Mouse (Mus musculus) right cerebral cortex, postnatal 14 days (tissue): ENCODE results near the gene Mtx1.

ENCODE experiments used
- DNase-seq: peaks from one replicate; pipeline ENCODE4 v3.0.0; 2022

Gene Mtx1

DNA sequence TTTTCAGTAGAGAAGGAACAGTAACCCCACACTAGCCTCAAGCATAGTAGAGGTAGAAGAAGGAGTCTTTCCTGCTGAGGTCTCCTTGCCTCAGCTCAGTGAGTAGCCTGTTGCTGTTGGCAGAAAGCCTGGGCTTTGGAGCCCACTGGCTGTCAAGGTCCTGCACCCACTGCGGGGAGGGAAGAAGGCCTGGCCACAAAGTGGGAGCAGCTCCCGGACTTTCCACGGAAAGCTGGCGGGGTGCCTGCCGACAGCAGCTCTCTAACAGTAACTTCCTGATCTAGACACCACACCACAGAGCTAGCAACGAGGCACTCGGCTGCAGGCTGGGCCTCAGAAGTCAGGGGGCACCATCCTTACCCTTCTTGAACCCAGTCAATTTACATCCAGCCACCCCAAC is 16.2 kb downstream of the Mtx1 start:
- no peak for DNase-seq

DNA sequence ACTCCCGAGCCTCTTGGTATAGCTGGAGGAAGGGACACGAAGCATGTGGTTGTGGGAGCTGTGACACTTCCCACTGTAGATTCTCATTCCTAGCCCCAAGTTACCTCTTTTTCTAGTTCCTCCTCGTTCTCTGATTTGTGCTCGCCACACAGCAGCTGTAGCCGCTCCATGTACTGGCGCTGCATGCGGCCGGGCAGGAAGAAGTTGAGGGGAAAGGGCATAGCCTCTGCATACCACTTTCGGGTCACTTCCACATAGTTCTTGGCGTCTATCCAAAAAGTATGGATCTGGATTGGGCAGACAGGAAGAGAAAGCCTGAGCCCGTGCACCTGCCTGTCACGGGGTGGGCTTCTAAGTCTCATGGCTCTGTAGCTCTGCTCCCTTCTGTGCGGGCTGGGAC is 16.7 kb downstream of the Mtx1 start:
- no peak for DNase-seq

DNA sequence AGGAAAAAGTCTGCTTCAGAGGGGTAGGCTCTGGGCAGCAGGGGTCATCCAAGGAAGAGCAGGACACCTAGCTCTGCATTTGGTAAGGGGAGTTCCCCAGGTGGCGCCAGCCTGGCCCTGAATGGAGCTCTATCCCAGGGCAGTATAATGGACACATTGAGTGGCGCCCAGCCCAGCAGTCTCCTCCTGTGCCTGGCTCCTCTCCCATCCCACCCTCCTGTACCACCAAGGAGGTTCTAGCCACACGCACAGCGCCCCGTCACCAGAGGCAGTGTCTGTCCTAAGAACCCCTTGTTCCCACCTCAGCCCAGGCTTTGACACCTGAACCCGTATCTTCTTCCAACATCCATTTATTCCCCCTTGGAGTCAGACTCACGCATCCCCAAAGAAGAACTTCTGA is 17.2 kb downstream of the Mtx1 start:
- DNase-seq, result no peak

DNA sequence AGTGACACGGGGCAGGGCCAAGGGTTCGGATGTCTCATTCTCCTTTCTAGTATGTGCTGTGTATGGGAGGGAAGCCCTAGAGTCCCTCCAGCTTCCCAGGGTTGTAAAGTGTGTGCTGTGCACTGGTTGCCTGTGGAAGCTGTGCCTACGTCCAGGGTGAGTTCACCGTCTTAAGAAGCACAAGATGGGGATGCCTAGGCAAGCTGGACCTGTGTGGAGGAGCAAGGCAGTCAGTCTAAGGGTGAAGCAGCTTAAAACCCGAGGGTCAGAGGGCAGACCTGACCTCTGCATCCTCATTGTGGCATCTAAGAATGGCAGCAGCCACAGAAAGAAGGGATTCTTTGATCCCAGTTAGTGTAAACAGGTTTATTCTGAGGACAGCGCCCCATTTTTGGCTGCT is 18.2 kb downstream of the Mtx1 start:
- DNase-seq, result no peak

DNA sequence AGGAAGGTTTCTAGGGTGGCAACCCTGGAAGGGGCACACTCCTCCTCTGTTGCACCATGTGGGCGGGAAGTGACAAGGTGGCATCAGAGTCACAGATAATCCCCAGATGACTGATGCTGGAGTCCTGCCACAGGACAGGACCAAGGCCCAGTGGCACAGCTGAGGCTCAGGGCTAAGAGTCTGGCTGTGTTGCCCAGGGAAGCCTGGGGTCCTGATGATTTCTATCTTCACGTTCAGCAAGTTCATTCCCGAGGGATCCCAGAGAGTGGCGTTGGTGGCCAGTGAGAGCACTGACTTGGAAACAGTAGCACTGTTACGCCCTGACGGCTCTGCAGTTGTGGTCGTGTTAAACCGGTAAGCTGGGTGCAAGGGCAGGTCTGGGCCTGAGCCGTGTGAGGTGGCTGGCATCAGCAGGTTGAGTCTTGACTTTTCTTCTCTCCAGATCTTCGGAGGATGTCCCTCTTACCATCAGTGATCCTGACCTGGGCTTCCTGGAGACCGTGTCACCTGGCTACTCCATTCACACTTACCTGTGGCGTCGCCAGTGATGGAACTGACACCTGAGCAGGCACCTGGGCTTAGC is 18.7 kb downstream of the Mtx1 start:
- DNase-seq, result no peak

DNA sequence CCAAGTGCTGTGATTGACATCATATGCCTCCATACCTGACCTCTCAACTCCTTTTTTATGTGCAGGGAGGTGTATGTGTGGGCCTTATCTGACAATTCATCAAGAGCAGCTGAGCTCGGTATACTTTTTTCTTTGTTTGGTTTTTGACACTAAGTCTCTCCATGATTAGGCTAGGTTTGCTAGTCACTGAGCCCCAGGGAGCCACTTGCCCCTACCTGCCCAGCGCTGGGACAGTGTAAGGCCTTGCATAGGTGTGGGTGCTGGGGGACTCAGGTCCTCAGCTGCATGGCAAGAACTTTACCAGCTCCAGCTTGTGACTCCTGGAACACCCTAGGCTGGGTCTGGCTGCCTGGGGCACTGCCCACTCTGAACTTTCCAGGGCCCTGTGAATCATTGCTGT is 20.2 kb downstream of the Mtx1 start:
- no peak for DNase-seq

DNA sequence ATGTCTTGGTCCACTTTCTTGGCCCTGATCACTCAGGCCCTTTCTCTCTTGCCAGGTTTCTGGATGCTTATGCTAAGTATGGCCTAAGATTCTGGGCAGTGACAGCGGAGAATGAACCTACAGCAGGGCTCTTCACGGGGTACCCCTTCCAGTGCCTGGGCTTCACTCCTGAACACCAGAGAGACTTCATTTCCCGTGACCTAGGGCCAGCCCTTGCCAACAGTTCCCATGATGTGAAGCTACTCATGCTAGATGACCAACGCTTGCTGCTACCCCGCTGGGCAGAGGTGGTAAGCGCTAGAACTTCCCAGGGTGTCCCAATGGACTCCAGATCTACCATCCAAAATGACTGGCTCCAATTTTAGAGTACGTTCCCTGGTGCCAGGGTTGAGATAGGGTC is 20.8 kb downstream of the Mtx1 start:
- DNase-seq, result no peak

DNA sequence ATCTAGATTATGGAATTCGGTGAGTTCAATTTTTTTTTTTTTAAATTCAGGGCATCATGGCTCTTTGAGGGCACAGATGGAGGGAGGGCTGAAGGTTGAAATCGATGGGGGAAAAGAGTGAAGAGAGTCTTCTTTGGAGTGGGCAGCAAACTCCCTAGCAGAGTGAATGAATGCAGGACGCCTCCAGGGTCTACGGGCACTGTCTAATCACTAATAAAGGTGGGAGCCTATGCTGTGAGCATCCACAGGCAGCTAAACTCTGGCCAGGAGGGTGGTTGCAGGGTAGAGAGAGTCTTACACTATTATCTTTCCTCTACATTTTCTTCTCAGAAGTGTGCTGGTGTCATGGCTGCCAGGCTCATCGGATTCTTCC is 23.8 kb downstream of the Mtx1 start:
- no peak for DNase-seq

DNA sequence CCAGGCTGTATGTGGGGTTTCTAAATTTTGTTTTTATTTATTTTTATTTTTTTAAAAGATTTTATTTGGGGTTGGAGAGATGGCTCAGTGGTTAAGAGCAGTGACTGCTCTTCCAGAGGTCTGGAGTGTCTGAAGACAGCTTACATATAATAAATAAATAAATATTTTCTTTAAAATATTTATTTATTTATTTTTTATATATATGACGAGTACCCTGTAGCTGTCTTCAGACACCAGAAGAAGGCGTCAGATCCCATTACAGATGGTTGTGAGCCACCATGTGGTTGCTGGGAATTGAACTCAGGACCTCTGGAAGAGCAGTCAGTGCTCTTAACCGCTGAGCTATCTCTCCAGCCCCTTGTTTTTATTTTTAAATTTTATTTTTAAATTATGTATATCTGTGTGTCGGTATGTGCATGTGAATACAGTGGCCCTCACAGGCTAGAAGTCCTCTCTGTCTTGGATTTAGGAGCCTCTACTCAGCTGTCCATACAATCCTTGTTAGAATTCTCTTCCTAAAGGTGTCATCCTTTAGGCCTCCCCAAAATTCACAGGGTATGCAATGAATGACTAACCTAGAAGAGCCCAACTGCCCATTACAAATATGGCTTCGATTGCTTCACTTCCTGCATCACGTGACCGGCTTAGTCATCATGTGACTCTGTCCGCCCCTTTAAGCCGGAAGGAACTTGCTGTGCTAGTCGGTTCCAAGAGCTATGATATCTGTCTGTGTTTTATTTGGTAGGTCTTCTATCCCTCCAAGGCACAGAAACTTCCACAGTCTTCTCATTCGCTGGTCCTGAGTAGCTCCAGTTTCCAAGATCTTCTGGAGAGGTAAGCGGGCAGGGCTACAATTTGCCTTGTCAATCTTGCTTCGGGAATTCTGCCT is 24.4 kb downstream of the Mtx1 start, which contains the start of gene Gba:
Gba (plus strand) TSS at position 676 of the 889 bp plus-strand sequence.
- DNase-seq, result peak; percentile 79

DNA sequence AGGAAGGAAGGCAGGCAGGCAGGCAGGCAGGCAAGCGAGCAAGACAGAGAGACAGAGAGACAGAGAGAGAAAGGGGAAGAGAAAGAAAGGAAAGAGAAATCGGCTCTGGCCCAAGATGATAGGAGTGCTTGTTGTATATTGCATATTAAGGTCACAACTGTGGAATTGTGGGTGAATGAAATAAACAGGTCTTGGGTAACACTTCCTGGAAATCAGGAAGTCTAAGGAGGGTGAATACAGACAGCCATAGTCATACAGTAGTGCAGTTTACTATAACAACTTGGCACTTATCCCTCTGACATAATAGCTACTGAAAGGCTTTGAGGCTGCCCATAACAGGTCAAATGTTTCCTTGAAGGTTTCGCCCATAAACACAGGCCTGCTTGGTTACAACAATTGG is 27.0 kb downstream of the Mtx1 start:
- no peak for DNase-seq

DNA sequence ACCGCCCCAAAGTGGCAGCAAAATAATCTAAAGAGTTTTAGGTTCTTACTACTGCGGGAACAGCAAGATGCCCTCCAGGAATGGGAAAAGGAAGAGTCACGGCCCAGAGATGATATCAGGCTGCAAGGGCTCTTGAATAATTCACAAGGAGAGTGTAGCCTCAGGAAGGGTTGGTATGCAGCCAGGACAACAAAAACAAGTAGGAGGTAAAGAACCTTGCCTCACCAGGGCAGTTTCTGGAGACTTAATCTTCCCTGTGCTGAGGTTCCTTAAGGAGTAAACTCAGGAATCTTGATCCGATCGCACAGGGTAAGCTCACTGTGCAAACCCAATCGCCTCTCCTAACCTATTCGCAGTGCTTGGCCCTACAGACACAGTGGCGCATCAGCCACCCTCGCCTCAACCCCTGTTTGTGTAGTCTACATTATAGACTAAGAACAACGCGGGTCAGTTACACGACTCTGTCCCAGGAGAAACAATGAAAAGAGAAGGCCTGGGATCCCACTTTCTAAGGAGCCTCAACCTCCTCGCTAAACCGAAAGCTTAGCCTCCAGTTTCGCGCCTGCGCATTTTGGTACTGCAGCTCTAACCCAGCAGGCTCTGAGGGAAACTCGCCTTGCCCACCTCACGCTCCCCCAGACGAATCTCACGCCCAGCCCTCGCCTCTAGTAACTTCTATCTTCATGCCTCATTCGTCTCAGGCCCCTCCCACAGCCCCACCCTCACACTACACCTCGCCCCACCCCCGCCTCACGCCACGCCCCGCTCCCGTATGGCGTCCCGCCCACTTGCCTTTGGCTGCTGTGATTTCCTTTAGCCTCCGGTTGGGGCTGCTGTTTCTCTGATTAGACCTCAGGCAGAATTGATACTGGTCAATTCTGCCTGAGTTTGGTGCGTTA is 30.7 kb downstream of the Mtx1 start:
- peak; percentile 83 for DNase-seq

DNA sequence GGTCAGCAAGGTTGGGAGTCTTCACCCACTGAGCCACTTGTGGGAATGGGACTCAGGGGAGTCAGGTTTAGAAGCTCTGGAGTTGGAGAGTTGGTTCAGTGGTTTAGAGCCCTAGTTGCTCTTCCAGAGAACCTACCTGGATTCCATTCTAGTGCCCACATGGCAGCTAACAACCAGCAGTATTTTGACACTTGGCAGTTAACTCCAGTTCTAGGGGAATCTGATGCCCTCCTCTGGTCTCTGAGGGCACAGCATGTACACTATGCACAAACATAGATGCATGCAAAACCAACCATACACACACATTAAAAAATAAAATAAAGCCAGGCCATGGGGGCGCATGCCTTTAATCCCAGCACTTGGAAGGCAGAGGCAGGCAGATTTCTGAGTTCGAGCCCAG is 33.0 kb downstream of the Mtx1 start:
- no peak for DNase-seq

DNA sequence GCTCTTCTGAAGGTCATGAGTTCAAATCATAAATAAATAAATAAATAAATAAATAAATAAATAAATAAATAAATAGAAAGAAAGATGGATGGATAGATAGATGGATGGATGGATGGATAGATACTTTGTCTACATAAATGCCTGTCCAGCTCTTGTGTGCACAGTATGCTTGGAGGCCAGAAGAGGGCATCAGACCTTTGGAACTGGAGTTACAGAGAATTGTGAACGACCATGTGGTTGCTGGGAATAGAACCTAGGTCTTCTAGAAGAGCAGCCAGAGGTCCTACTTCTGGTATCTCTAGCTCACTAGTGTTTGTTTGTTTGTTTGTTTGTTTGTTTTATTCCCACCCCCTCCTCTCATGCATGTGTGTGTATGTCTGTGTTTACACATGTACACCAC is 33.5 kb downstream of the Mtx1 start:
- no peak for DNase-seq

DNA sequence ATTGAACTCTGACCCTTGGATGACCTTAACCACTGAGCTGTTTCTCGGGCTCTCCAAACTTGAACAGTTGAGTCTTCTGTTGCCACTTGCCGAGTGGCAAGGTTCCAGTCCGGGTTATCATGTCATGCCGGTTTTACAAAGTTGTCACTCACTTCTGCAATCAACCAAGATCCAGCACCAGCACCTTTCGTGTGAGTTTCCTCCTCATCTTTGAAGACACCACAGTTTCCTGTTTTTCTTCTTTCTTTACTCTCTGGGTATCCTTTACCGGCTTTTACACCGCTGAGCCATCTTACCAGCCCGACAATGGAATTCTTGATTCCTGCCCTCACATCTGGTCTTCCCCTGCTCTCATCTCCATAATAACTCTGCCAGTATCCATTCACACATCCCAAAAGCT is 36.5 kb downstream of the Mtx1 start:
- no peak for DNase-seq

DNA sequence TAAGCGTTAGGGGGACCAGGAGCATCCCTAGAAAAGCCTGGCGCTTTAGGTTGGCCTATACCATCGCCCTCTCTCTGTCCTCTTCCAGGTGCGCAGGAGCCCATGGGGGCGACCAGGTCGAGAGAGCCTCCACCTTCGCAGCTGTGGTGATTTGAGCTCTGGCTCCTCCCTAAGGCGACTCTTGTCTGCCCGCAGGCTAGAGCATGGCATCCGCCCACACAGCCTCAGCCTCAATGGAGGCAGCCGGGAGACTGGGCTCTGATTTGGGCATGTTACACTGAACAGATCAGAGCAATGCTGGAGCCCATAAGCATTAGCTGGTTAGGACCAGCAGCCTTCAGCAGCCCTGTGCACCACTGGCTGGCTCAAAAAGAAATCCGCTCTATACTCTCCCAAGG is 38.4 kb downstream of the Mtx1 start:
- DNase-seq, result no peak

DNA sequence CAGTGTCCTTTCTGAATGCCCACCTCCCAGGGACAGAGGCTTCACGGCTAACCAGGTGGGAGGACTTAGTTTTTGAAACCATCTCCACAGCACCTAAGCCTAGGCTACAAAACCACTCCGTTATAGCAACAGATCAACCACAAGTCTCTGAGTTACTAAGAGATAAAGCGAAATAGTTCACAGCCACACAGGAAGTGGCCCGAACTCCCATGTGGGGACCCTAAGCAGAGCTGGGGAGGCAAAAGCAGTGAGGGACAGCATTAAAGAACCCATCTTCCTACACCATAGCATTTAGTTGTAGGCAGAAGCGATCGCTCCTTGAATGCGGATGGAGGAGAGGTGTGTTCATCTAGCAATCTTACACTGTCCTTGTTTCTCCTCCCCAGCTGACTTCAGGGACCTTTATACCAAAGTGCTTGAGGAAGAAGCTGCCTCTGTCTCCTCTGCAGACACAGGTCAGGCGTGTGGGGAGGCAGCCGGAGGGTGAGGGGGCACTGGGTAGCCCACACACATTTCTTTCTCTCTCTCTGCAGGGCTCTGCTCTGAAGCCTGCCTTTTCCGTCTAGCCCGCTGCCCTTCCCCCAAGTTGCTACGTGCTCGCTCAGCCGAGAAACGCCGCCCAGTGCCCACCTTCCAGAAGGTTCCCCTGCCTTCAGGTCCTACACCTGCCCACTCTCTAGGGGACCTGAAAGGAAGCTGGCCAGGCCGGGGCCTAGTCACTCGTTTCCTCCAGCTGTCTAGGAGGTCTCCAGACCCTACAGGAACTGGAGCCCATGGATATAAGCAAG is 39.0 kb downstream of the Mtx1 start:
- DNase-seq, result no peak

DNA sequence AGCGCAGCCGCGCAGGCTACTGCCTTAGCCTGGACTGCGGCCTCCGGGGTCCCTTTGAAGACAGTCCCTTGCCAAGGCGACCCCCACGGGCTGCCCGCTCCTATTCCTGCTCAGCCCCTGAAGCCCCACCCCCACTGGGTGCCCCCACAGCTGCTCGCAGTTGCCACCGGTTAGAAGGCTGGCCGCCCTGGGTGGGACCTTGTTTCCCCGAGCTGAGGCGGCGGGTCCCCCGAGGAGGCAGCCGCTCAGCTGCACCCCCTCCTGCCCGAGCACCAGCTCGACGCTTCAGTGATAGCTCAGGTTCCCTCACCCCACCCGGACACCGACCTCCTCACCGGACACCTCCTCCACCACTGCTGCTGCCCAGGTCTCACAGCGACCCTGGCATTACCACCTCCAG is 39.7 kb downstream of the Mtx1 start:
- no peak for DNase-seq

DNA sequence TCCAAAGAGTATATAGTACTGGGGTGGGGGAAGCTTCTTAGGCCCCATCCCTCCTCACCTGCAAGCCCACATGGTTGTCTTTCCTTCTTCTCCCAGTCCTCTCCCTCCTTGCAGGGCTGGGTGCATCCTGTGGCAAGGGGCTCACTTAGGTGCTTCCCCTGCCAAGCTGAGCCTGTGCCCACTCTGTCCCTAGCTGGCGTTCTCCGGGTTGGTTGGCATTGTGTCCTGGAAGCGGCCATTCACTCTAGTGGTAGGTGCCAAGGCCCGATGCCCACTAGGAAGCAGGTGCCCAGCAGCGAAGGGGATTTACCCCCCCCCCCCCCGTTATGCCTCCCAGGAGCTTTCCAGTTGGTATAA is 43.0 kb downstream of the Mtx1 start:
- DNase-seq, result no peak

DNA sequence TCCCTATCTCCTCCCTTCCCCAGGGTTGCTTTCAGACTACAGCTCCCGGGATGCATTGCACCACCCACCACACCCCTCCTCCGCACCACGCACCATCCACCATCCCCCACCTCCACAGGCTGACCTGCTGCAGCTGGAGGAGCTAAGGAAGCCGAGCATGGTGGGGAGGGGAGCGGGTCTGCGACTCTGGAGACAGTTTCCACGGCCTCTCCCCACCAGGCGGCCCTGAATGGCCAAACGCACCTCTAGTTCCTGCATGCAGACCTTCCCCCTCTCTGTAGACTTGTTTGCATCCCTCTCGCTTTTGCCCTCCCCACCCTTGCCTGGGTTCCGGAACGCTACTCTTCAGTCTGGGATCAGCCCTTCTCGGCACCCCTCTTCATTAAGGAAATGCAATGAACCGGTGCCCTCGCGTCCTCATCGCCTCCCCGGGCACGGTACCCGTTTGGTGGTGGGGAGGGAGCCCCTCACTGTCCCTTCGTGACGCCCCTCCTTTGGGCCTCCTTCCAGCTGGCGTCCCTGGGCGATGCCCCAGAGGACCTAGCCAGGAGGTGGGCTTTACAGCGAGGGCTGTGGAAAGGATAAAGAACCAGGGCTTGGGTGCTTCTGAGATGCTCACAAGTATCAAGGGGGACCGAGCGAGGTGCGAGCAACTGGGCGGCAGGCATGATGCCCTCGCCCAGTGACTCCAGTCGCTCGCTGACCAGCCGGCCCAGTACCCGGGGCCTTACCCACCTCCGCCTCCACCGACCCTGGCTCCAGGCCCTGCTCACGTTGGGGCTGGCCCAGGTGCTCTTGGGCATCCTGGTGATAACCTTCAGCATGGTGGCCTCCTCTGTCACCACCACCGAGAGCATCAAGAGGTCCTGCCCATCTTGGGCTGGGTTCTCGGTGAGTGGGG is 43.6 kb downstream of the Mtx1 start, which contains the start of gene Fam189b:
Fam189b (plus strand) TSS at position 86 of the 901 bp plus-strand sequence.
- DNase-seq, result peak; percentile 85

DNA sequence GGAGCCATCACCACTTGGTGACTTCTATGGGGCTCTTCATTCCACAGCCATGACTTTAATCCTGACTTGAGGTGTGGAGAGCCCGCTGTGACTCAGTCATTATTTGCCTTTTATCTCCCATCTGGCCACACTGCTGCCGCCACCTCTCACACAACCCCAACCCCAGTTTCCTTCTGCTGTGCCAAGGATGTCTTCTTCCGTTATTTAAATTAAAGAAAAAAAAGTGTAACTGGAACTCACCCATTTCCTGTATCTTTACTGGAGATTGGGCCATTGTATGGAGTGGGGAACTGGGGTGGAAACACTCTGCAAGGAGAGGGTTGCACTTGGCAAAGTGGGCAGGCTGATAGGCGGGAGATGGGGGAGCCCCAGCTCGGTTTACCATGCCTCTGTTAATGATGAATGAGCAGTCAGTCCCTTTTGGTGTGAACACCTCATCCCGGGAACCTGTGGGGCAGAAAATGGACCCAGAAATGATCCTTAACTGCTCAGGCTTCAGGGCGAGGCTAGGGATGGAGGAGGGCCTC is 44.3 kb downstream of the Mtx1 start:
- no peak for DNase-seq

DNA sequence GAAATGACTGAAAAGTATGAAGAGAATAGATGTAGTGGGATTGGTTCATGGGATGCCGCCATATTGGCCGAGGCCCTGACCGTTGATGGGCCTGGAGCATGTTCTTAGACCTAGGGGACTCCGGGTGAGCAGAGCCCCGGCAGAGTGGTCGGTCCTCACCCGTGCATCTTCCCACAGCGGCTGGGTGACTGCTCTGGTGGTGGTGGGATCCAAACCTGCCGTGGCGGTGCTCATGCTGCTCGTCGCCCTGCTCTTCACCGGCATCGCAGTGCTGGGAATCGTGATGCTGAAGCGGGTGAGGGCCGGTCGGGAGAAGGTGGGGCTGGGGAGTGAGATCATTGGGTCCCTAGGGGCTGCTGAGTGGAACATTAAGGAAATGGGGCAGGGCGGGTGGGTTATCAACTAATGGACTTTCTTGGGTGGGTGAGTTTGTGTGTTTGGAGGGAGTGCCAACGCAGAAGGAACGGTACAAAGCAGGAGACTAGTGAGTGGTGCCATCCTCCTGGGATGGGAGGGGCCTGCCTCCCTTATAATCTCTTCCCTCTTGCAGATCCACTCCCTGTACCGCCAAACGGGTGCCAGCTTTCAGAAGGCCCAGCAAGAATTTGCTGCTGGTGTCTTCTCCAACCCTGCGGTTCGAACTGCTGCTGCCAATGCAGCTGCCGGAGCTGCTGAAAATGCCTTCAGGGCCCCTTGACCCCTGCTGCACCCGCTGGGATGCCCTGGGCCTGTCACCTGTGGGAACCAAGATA is 45.0 kb downstream of the Mtx1 start:
- DNase-seq, result no peak
